Mouse (Mus musculus) stomach, postnatal 0 days (tissue): Measurements from ENCODE around the gene N4bp1. TPM values are rescaled to one million over a fixed set of nuclear protein-coding genes. Genes with fewer than 3 reads are reported as not detected.
A peak's percentile ranks its signal among the peaks of the same experiment; 100 is the strongest.

Experiments used
- ATAC-seq: fragments of 200-750 bp; cut with Nextera tagmentation; 2 replicates; pipeline ENCODE4 v1.8.0; 2017; ENCODE audit not compliant: low FRiP score, low TSS enrichment
- DNase-seq: peaks from one replicate; pipeline ENCODE4 v3.0.0-alpha.2; 2016; ENCODE audit warnings: low spot score
- H3K27ac ChIP-seq: fragments of 300-500 bp; sonication (generic); replicated peaks from 2 replicates; pipeline ENCODE4 v1.5.1; 2014; ENCODE audit warnings: mild to moderate bottlenecking, control low read depth
- H3K27me3 ChIP-seq: fragments of 300-500 bp; sonication (generic); 2 replicates; pipeline ENCODE4 v1.6.1; 2014; ENCODE audit warnings: low read length; ENCODE audit not compliant: control insufficient read depth, insufficient read depth
- H3K36me3 ChIP-seq: fragments of 300-500 bp; sonication (generic); 2 replicates; pipeline ENCODE4 v1.6.1; 2014; ENCODE audit warnings: low read length, mixed read lengths; ENCODE audit not compliant: control insufficient read depth, insufficient read depth
- H3K4me1 ChIP-seq: fragments of 300-500 bp; sonication (generic); replicated peaks from 2 replicates; pipeline ENCODE4 v1.6.1; 2014; ENCODE audit warnings: antibody characterized with exemption; ENCODE audit not compliant: control insufficient read depth, insufficient read depth
- H3K4me2 ChIP-seq: fragments of 300-500 bp; sonication (generic); replicated peaks from 2 replicates; pipeline ENCODE4 v1.6.1; 2014; ENCODE audit warnings: low read depth, mild to moderate bottlenecking, control low read depth, moderate library complexity
- H3K4me3 ChIP-seq: fragments of 300-500 bp; sonication (generic); 2 replicates; pipeline ENCODE4 v1.5.1; 2014; ENCODE audit warnings: low read depth, low read length, control low read depth
- H3K9ac ChIP-seq: fragments of 300-500 bp; sonication (generic); 2 replicates; pipeline ENCODE4 v1.6.1; 2014; ENCODE audit warnings: mild to moderate bottlenecking, low read length, control low read depth, mixed read lengths
- H3K9me3 ChIP-seq: fragments of 300-500 bp; sonication (generic); 2 replicates; pipeline ENCODE4 v1.6.1; 2016; ENCODE audit warnings: low read length; ENCODE audit not compliant: control insufficient read depth
- CTCF ChIP-seq: IDR thresholded peaks from 2 replicates; pipeline ENCODE4 v1.5.1; 2016; ENCODE audit warnings: antibody characterized with exemption, low read depth, mild to moderate bottlenecking, moderate library complexity
- EP300 ChIP-seq: optimal IDR thresholded peaks from 2 replicates; pipeline ENCODE3; 2016; ENCODE audit warnings: antibody characterized with exemption
- WGBS: fragments of 180-500 bp; shearing (Covaris S2); extraction: QIAGEN DNeasy Blood & Tissue Kit; methylation state at CpG from one replicate; pipeline ENCODE4 v1.1.7; 2014; 5-methylcytosine and 5-hydroxymethylcytosine counted together
- polyA plus RNA-seq: library from polyadenylated mRNA; unstranded; fragments of >200 nt; fragmentation: Nextera tagmentation; extraction: Ambion mirVana; gene quantifications from 2 replicates; pipeline ENCODE4 v1.2.1, GENCODE M21; 2015

N4bp1 gene
- polyA plus RNA-seq, 1 experiment from 2014 or later: 6.5 TPM

GRCm38 (mm10) chr8:86808990-86809960, 75.8 kb downstream of the N4bp1 start:
- DNase-seq (no peak), ATAC-seq (no peak)
- no peak overlapping the region for H3K27ac ChIP-seq
- no peaks in the 10 kb centered on the region for H3K27me3 ChIP-seq
- H3K36me3 ChIP-seq: no peaks in the 10 kb centered on the region
- H3K9ac ChIP-seq: no peak overlapping the region
- no peak overlapping the region for H3K4me2 ChIP-seq
- TF ChIP-seq EP300: no peak
- no peak for TF ChIP-seq CTCF
- WGBS: 77% methylated on average over 15 of the region's 15 CpGs
- H3K4me1 ChIP-seq: no peaks in the 10 kb centered on the region
- H3K4me3 ChIP-seq: no peak overlapping the region
- no peaks in the 10 kb centered on the region for H3K9me3 ChIP-seq

- WGBS: 62% methylated on average over 5 of the region's 5 CpGs
- no peaks in the 10 kb centered on the region for H3K27me3 ChIP-seq
- no peak overlapping the region for H3K4me2 ChIP-seq
- H3K36me3 ChIP-seq: no peaks in the 10 kb centered on the region
- H3K9ac ChIP-seq: no peak overlapping the region
- ATAC-seq (no peak), DNase-seq (no peak)
- H3K4me3 ChIP-seq: no peak overlapping the region
- H3K27ac ChIP-seq: no peak overlapping the region
- no peaks in the 10 kb centered on the region for H3K4me1 ChIP-seq
- no peaks in the 10 kb centered on the region for H3K9me3 ChIP-seq
- no peak for TF ChIP-seq EP300
- peak; percentile 53 for TF ChIP-seq CTCF
These were observed 76.8 kb downstream of the N4bp1 start for GRCm38 (mm10) chr8:86808239-86808638.

- no peak for ATAC-seq
- H3K27me3 ChIP-seq: no peaks in the 10 kb centered on the region
- H3K27ac ChIP-seq: no peak overlapping the region
These were observed 83.1 kb downstream of the N4bp1 start for GRCm38 (mm10) chr8:86801988-86802387.

GRCm38 (mm10) chr8:86800966-86801365, 84.1 kb downstream of the N4bp1 start:
- no peak for TF ChIP-seq CTCF
- TF ChIP-seq EP300: no peak
- no peaks in the 10 kb centered on the region for H3K36me3 ChIP-seq
- ATAC-seq: no peak
- H3K9ac ChIP-seq: no peak overlapping the region
- H3K27ac ChIP-seq: no peak overlapping the region
- no peaks in the 10 kb centered on the region for H3K9me3 ChIP-seq
- DNase-seq: no peak
- H3K4me2 ChIP-seq: no peak overlapping the region
- H3K4me3 ChIP-seq: no peak overlapping the region
- H3K4me1 ChIP-seq: no peaks in the 10 kb centered on the region
- WGBS: 42% methylated on average over 4 of the region's 4 CpGs
- no peaks in the 10 kb centered on the region for H3K27me3 ChIP-seq

More at GRCm38 (mm10) chr8:86801988-86802387, 83.1 kb downstream of the N4bp1 start:
- 33% methylated on average over 6 of the region's 6 CpGs for WGBS
- Histone ChIP-seq H3K4me2 (no peak overlapping the region), H3K4me1 (no peaks in the 10 kb centered on the region), H3K9ac (no peak overlapping the region), H3K9me3 (no peaks in the 10 kb centered on the region), H3K36me3 (no peaks in the 10 kb centered on the region), H3K4me3 (no peak overlapping the region)
- TF ChIP-seq CTCF (no peak), EP300 (no peak)
- no peak for DNase-seq

- Histone ChIP-seq H3K27ac (no peak overlapping the region), H3K9me3 (no peaks in the 10 kb centered on the region), H3K4me3 (no peak overlapping the region), H3K4me2 (no peak overlapping the region), H3K9ac (no peak overlapping the region), H3K4me1 (no peaks in the 10 kb centered on the region), H3K36me3 (no peaks in the 10 kb centered on the region), H3K27me3 (no peaks in the 10 kb centered on the region)
- WGBS: 88% methylated on average over 6 of the region's 6 CpGs
- ATAC-seq: no peak
- no peak for TF ChIP-seq EP300
- no peak for TF ChIP-seq CTCF
- no peak for DNase-seq
These were observed 86.9 kb downstream of the N4bp1 start for GRCm38 (mm10) chr8:86798141-86798540.

GRCm38 (mm10) chr8:86797705-86798104, 87.4 kb downstream of the N4bp1 start:
- ATAC-seq (no peak), DNase-seq (no peak)
- H3K9ac ChIP-seq: no peak overlapping the region
- no peak overlapping the region for H3K27ac ChIP-seq
- H3K9me3 ChIP-seq: no peaks in the 10 kb centered on the region
- no peak overlapping the region for H3K4me2 ChIP-seq
- no peaks in the 10 kb centered on the region for H3K4me1 ChIP-seq
- no peaks in the 10 kb centered on the region for H3K27me3 ChIP-seq
- WGBS: 85% methylated on average over 2 of the region's 2 CpGs
- H3K4me3 ChIP-seq: no peak overlapping the region
- no peak for TF ChIP-seq CTCF
- TF ChIP-seq EP300: no peak
- H3K36me3 ChIP-seq: no peaks in the 10 kb centered on the region
